Comparison of ENCODE assay signal across 20 mouse cellular contexts in genomic region chr17:86743351-86743941, GRCm38 (mm10). TPM values are rescaled to one million over a fixed set of nuclear protein-coding genes. Genes with fewer than 3 reads are reported as not detected.
DNase-seq lines count a peak whose midpoint lies in the region; ATAC-seq and TF ChIP-seq lines count a peak whose summit lies in the region.
"Had no signal": no experiment of that assay in that cellular context is flagged by ENCODE, and none has a peak within 500 bp of the region (broad histone marks: within the 10 kb centered on the region; RNA-seq: fewer than 3 reads in every experiment).

No protein-coding gene starts in this region.

- no peak overlapping the region for H3K4me2 ChIP-seq in liver, postnatal 0 days (ENCODE audit: low read depth, low read length)
- H3K4me2 ChIP-seq in liver, embryonic 11.5 days: no peak overlapping the region
- no peak overlapping the region for H3K4me2 ChIP-seq in CH12.LX (ENCODE audit: insufficient read depth, low read depth, poor library complexity, severe bottlenecking)
- H3K4me2 ChIP-seq: forebrain, embryonic 15.5 days; hindbrain, embryonic 12.5 days; liver, embryonic 13.5 days; neural tube, embryonic 13.5 days had no signal

- intact Hi-C loops in heart, postnatal 10 days (cut with DNase I): no loop called here

- no peaks in the 10 kb centered on the region for H3K27me3 ChIP-seq in liver, postnatal 0 days (ENCODE audit: insufficient read depth, low read length)
- no peaks in the 10 kb centered on the region for H3K27me3 ChIP-seq in liver, embryonic 11.5 days (replicated peaks; ENCODE audit: control insufficient read depth, insufficient read depth, low read length)
- H3K27me3 ChIP-seq in CH12.LX (replicated peaks): no peaks in the 10 kb centered on the region
- H3K27me3 ChIP-seq: forebrain, embryonic 15.5 days; liver, embryonic 13.5 days; neural tube, embryonic 13.5 days had no signal

- H3K4me1 ChIP-seq in liver, postnatal 0 days (ENCODE audit: insufficient read depth): peaks cover 3% of the 10 kb centered on the region; the same call in 1 of the 2 replicates
- no peaks in the 10 kb centered on the region for H3K4me1 ChIP-seq in liver, embryonic 11.5 days (replicated peaks; ENCODE audit: control insufficient read depth, insufficient read depth, low read length)
- 0 out of 4 replicates have a peak, but pooled peaks cover 0 to 2% of the 10 kb centered on the region in 2 experiments for H3K4me1 ChIP-seq in CH12.LX (ENCODE audit: control insufficient read depth in 1 of 2, insufficient read depth in 2 of 2)
- no peaks in the 10 kb centered on the region for H3K4me1 ChIP-seq in cortical plate, adult 2 months (ENCODE audit: control insufficient read depth, insufficient read depth, low read length)
- H3K4me1 ChIP-seq: forebrain, embryonic 15.5 days; hindbrain, embryonic 12.5 days; liver, embryonic 13.5 days; midbrain, embryonic 10.5 days; neural tube, embryonic 13.5 days had no signal

- H3K27ac ChIP-seq in liver, postnatal 0 days (ENCODE audit: low read depth): no peak overlapping the region
- no peak overlapping the region for H3K27ac ChIP-seq in liver, embryonic 11.5 days (ENCODE audit: low read depth, low read length)
- H3K27ac ChIP-seq in CH12.LX (ENCODE audit: insufficient read depth, low read depth): no peak overlapping the region
- H3K27ac ChIP-seq in cortical plate, adult 2 months (ENCODE audit: insufficient read depth, low read length): no peak overlapping the region
- H3K27ac ChIP-seq: forebrain, embryonic 15.5 days; hindbrain, embryonic 12.5 days; liver, embryonic 13.5 days; midbrain, embryonic 10.5 days; neural tube, embryonic 13.5 days had no signal

- peak; percentile 34; the same call in 1 of the 2 replicates for TF ChIP-seq CTCF in liver, postnatal 0 days (IDR thresholded peaks at IDR 0.05; ENCODE audit: low read depth)
- TF ChIP-seq CTCF in CH12.LX (conservative IDR thresholded peaks at IDR 0.05 in 1 of 2, IDR thresholded peaks at IDR 0.05 in 1 of 2; ENCODE audit: low read depth in 2 of 2, low read length in 2 of 2): peak; percentile 16 to 56; a peak in 3 of 4 replicates
- TF ChIP-seq CTCF in cortical plate, adult 2 months (IDR thresholded peaks at IDR 0.05; ENCODE audit: extremely low read depth, insufficient read depth, low read length): peak; percentile 17; the same call in 1 of the 2 replicates

- ATAC-seq in liver, postnatal 0 days: no peak
- no peak for ATAC-seq in liver, embryonic 11.5 days (replicated peaks; ENCODE audit: low FRiP score)
- ATAC-seq: forebrain, embryonic 15.5 days had no signal

- TF ChIP-seq RAD21 in CH12.LX (IDR thresholded peaks at IDR 0.05; ENCODE audit: low read depth, low read length): peak; percentile 36

- dilution Hi-C loops in CH12.LX (cut with MboI; ENCODE audit: extremely low pct_ligation_motif_present, extremely low pct_unique_long_range_greater_than_20kb, low sequenced_read_pairs): no loop called here

- TF ChIP-seq EP300 in liver, postnatal 0 days (IDR thresholded peaks at IDR 0.05; ENCODE audit: low read depth): no peak
- TF ChIP-seq EP300 in CH12.LX (IDR thresholded peaks at IDR 0.05; ENCODE audit: low read length): no peak

- H3K9me3 ChIP-seq in liver, postnatal 0 days (ENCODE audit: low read length): no peaks in the 10 kb centered on the region
- no peaks in the 10 kb centered on the region for H3K9me3 ChIP-seq in liver, embryonic 11.5 days (ENCODE audit: control insufficient read depth, low read length)
- H3K9me3 ChIP-seq in CH12.LX (replicated peaks; ENCODE audit: low read length): no peaks in the 10 kb centered on the region
- H3K9me3 ChIP-seq: forebrain, embryonic 15.5 days; hindbrain, embryonic 12.5 days; liver, embryonic 13.5 days; midbrain, embryonic 10.5 days; neural tube, embryonic 13.5 days had no signal

- H3K9ac ChIP-seq in liver, postnatal 0 days (replicated peaks): no peak overlapping the region
- H3K9ac ChIP-seq in liver, embryonic 11.5 days (ENCODE audit: low read depth, low read length): no peak overlapping the region
- no peak overlapping the region for H3K9ac ChIP-seq in CH12.LX (ENCODE audit: insufficient read depth, low read depth)
- H3K9ac ChIP-seq: forebrain, embryonic 15.5 days; hindbrain, embryonic 12.5 days; liver, embryonic 13.5 days; neural tube, embryonic 13.5 days had no signal

- in situ Hi-C loops in CH12.LX (cut with MboI; ENCODE audit: low pct_ligation_motif_present, low pct_unique_long_range_greater_than_20kb, low sequenced_read_pairs): no loop called here

- H3K79me2 ChIP-seq in CH12.LX (replicated peaks; ENCODE audit: control insufficient read depth, extremely low read depth, insufficient read depth, poor library complexity, severe bottlenecking): no peaks in the 10 kb centered on the region

- no peak for TF ChIP-seq POLR2A in CH12.LX (IDR thresholded peaks at IDR 0.05; ENCODE audit: low read depth, low read length)
- TF ChIP-seq POLR2A in cortical plate, adult 2 months (IDR thresholded peaks at IDR 0.05; ENCODE audit: extremely low read depth, insufficient read depth, low read length): no peak

- H3K4me3 ChIP-seq in liver, postnatal 0 days (ENCODE audit: low read depth, low read length): no peak overlapping the region
- H3K4me3 ChIP-seq in liver, embryonic 11.5 days (ENCODE audit: low read depth, low read length): no peak overlapping the region
- no peak overlapping the region for H3K4me3 ChIP-seq in CH12.LX (replicated peaks in 1 of 3; ENCODE audit: low read depth in 2 of 3, low read length in 2 of 3, poor library complexity in 1 of 3)
- H3K4me3 ChIP-seq in cortical plate, adult 2 months (ENCODE audit: insufficient read depth, low read length): no peak overlapping the region
- H3K4me3 ChIP-seq: forebrain, embryonic 15.5 days; hindbrain, embryonic 12.5 days; liver, embryonic 13.5 days; midbrain, embryonic 10.5 days; neural tube, embryonic 13.5 days had no signal

- 70% methylated on average over 7 of the region's 7 CpGs for WGBS in liver, postnatal 0 days (ENCODE audit: insufficient replicate concordance)
- WGBS in liver, embryonic 11.5 days: 78% methylated on average over 7 of the region's 7 CpGs

- peak; percentile 90 for DNase-seq in heart, adult 11 months
- DNase-seq in heart, postnatal 10 days: no peak
- DNase-seq in liver, postnatal 0 days: no peak
- DNase-seq in liver, embryonic 11.5 days (ENCODE audit: low spot score): no peak
- DNase-seq in CH12.LX (ENCODE audit: extremely low read depth): peak; percentile 19
- DNase-seq in adrenal gland, adult 18-20 months (ENCODE audit: low spot score in 2 of 2): no peak
- DNase-seq in cerebellum, postnatal 25 days: no peak
- DNase-seq: adrenal gland, adult 2 months; cerebellum, adult 11 months; cerebellum, postnatal 36 days; heart, adult 18-20 months; kidney, postnatal 14 days; liver, embryonic 13.5 days; lung, postnatal 14 days had no signal

- no peaks in the 10 kb centered on the region for H3K36me3 ChIP-seq in liver, postnatal 0 days (replicated peaks; ENCODE audit: insufficient read depth, low read length)
- no peaks in the 10 kb centered on the region for H3K36me3 ChIP-seq in liver, embryonic 11.5 days (ENCODE audit: control insufficient read depth, insufficient read depth, low read length)
- H3K36me3 ChIP-seq in CH12.LX (replicated peaks in 1 of 2; ENCODE audit: control insufficient read depth in 1 of 2, insufficient read depth in 1 of 2, low read length in 1 of 2): no peaks in the 10 kb centered on the region
- H3K36me3 ChIP-seq: forebrain, embryonic 15.5 days; G1E; hindbrain, embryonic 12.5 days; liver, embryonic 13.5 days; midbrain, embryonic 10.5 days; neural tube, embryonic 13.5 days had no signal

TF ChIP-seq in CH12.LX, 34 proteins besides CTCF, POLR2A, EP300 and RAD21:
- TF ChIP-seq GABPA (IDR thresholded peaks at IDR 0.05; ENCODE audit: insufficient replicate concordance, low read depth, low read length) (no peak), SMC3 (IDR thresholded peaks at IDR 0.05; ENCODE audit: low read depth, low read length) (peak; percentile 54)

RNA-seq across cellular contexts. Expression of gene Epas1, which starts 10.1 kb away (rescaled TPM):
- total RNA-seq in heart, postnatal 10 days (2021): 100 to 1,000 TPM; 222 to 225 TPM
- 7.5 and 8.2 TPM in 2 replicates for polyA plus RNA-seq in liver, postnatal 0 days (2015; fragmentation: Nextera tagmentation; extraction: Ambion mirVana)
- polyA plus RNA-seq in liver, embryonic 11.5 days (2014; fragmentation: Nextera tagmentation; extraction: Ambion mirVana): 7.3 and 8.1 TPM in 2 replicates
- total RNA-seq in CH12.LX (2012; rRNA removed) (0.08 and 0.17 TPM in 2 replicates), CH12.LX (2014; rRNA removed) (0.07 and 0.11 TPM in 2 replicates)
- 0.14 and 0.16 TPM in 2 replicates for polyA plus RNA-seq in CH12.LX (2012; ENCODE audit: insufficient read length, low read depth)
- 70.1 and 76.0 TPM in 2 replicates for polyA plus RNA-seq in cortical plate, adult 2 months (2012; rRNA removed)
- 100 to 1,000 TPM; 176 to 200 TPM for total RNA-seq in adrenal gland, adult 18-20 months (2021)
- polyA plus RNA-seq: G1E had no signal

Comparison
In these comparisons a context has a peak if more than half of its experiments do, and no peak if none do; other contexts are left out.
1. DNase-seq: peak in heart, adult 11 months (single experiment) and CH12.LX (single experiment); none in heart, postnatal 10 days (0 of 2), liver, postnatal 0 days (single experiment), liver, embryonic 11.5 days (single experiment), adrenal gland, adult 18-20 months (0 of 2) and cerebellum, postnatal 25 days (0 of 2).
2. Peak in every context shown above with its lines, with median percentiles within 50 percentile points of each other: CTCF ChIP-seq.